Mouse (Mus musculus): ENCODE results near the gene Lpin2.

Gene Lpin2

GRCm38 (mm10) chr17:71228651-71229050 is 46.3 kb downstream of the Lpin2 start:
- no peak for DNase-seq (ENCODE audit: low read depth in 1 of 2, low spot score in 2 of 2)

DNA sequence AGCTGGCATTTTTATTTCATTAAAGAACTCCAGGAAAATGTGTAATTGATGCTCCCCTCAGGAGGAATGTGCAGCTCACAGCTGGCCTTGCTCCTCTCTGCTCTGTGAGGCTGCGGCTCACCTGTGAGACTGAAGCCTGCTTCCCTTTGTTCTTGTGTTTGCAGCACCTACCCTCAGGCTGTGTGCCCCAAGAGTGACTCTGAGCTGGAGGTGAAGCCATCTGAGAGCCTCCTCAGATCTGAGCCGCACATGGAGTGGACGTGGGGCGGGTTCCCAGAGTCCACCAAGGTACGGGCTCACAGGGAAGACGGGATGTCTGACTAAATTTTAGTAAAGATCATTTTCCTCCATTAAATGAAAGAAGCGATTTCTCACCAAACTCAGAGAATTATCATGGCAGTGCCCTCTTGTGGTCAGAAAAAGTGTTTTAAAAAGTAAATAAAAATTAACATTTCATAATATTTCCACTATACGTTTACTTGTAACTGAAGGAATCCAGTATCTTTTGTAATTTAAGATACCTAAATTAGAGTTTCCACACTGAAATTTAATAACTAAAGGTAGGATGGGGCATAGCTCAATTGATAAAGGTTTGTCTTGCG is 47.8 kb downstream of the Lpin2 start:
- no peak for DNase-seq (ENCODE audit: low read depth in 1 of 2, low spot score in 2 of 2)

DNA sequence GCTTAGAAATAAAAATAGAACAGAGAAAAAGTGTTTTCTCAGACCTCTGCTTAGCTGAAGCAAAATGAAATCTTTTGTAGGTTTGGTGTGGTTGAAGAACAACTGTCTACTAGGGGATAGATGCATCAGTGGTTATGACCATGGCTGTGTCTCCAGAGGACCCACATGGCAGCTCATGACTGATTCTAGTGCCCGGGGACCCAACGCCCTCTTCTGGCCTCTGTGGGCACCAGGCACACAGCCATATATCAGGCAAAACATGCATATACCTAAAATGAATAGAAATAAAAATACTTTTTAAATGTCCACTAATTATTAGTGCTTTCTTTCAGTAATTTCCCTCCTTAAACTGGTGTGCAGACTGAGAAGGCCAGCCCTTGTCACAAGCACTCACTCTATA is 49.6 kb downstream of the Lpin2 start:
- no peak for DNase-seq (ENCODE audit: low read depth in 1 of 2, low spot score in 2 of 2)

DNA sequence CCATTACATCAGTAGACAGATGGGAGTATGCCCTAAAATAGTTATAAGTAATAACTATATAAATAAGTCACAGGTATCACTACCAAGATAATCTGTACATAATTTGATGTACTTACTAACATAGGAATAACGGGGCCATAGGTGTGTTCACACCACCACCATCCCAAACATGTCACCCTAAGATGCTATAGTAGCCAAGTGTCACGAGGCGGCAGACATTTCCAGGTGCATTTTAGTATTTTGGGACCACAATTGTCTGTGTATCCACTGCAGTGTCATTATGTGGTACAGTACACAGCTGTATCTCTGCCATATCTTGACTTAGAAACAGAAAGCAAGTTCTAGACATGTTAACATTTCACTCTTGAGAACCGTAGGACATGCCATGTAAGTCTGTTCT is 50.9 kb downstream of the Lpin2 start:
- DNase-seq (ENCODE audit: low read depth in 1 of 2, low spot score in 2 of 2), result no peak

DNA sequence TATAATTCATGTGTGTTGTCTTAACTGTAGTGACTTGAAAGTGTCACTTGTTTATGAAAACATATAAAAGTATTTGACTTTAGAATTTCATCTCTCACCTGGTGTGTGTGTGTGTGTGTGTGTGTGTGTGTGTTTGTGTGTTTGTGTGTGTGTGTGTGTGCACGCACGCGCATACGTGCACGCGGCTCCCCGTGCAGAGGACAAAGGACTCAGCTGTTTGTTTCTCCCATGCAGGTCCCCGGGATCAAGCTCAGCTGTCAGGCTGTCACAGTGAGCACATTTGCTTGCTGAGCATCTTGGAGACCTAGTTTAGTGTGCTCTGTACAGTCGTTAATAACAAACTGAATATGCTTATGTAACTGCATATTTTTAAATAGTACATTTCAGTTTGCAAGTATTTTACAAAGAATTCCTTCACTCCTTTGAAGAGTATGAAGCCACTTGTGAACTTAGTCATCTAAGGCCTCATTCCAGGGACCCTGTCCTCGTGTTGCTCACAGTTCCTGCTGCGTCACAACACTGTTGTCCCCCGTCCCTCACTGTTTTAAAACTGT is 51.8 kb downstream of the Lpin2 start:
- DNase-seq (ENCODE audit: low read depth in 1 of 2, low spot score in 2 of 2), result no peak

DNA sequence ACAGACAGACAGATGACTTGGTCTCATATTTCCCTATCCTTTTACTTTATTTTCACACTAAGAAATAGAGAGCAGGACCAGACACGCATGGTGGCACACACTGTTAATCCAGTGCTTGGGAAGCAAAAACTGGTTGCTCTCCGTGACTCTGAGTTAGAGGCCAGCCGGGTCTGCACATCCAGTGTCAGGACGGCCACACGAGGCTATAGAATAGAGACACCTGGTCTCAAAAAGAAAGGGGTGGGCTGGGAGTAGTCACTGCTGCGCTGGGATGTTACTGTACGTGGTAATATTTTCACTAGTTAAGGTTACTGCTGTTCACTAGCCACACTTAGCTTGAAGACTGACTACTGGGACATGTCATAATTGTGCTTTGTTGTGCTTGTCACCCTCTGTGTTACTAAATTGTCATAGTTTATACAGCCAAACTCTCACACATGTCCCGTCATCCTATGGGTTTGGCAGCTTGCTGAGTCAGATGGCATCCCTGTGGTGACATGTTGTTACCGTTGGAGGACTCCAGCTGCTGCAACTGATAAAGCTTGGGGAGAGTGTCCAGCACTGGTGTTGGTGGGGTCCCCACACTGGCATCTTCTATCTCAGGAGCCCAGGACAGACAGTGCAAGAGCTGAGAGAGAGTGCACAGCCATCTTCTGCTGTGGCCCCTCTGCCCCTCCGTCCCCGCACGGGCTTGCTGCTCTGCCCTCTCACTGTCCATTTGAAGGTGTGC is 53.0 kb downstream of the Lpin2 start:
- no peak for DNase-seq (ENCODE audit: low read depth in 1 of 2, low spot score in 2 of 2)

GRCm38 (mm10) chr17:71238494-71238893 is 56.1 kb downstream of the Lpin2 start:
- no peak for DNase-seq (ENCODE audit: low read depth in 1 of 2, low spot score in 2 of 2)

- DNase-seq (ENCODE audit: low read depth in 1 of 2, low spot score in 2 of 2), result no peak
Measured at GRCm38 (mm10) chr17:71240811-71241210, 58.5 kb downstream of the Lpin2 start.

DNA sequence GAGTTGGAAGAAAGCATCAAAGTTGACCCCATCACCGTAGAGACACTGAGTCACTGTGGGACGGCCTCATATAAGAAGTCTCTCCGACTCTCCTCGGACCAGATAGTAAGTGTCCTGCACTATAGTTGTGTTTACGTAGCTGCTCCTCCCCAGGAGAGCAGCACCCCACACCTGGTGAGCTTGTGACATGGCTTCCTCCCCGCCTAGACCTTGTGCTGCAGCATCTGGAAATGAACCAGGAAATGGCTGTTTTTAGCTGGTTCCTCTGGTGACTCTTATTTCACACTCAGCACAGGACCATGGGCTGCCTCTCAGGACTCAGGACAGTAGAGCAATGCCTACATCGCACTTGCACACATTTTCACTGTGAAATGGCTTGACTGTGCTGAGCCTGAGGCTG is 60.3 kb downstream of the Lpin2 start:
- DNase-seq (ENCODE audit: low read depth in 1 of 2, low spot score in 2 of 2), result no peak

DNA sequence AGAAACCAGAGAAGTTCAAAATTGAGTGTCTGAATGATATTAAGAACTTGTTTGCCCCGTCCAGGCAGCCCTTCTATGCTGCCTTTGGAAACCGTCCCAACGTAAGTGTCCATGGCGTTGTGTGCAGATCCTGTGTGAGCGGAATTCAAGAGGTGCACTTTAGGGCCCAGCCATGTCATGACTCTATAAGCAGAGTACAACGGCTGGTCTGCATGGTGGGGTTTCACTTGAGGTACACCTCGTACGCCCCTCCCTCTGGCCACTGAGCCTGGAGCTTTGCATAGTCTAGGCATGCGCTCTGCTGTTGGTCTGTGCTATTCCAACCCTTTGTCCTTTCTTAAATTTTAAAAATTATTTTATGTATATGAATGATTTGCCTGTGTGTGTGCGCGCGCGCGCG is 62.8 kb downstream of the Lpin2 start:
- no peak for DNase-seq (ENCODE audit: low read depth in 1 of 2, low spot score in 2 of 2)

DNA sequence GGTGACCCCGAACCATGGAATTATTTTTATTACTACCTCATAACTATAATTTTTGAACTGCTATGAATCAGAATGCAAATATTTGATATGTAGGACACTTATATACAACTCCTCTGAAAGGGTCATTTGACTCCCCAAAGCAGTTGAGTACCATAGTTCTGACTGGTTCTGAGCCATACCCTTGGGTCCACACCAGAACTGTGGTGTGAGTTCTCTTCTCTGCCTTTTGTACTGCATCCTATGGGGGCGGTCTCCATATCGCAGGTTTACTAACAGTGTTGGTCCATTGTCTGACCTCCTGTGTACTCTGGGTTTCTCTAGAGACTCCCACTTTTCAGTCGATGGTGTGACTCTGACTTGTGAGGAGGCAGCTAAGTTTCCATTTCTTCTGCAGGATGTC is 63.7 kb downstream of the Lpin2 start:
- no peak for DNase-seq (ENCODE audit: low read depth in 1 of 2, low spot score in 2 of 2)

- no peak for DNase-seq (ENCODE audit: low read depth in 1 of 2, low spot score in 2 of 2)
Measured at GRCm38 (mm10) chr17:71248963-71249362, 66.6 kb downstream of the Lpin2 start.

GRCm38 (mm10) chr17:71250046-71250445 is 67.7 kb downstream of the Lpin2 start:
- no peak for DNase-seq (ENCODE audit: low read depth in 1 of 2, low spot score in 2 of 2)

DNA sequence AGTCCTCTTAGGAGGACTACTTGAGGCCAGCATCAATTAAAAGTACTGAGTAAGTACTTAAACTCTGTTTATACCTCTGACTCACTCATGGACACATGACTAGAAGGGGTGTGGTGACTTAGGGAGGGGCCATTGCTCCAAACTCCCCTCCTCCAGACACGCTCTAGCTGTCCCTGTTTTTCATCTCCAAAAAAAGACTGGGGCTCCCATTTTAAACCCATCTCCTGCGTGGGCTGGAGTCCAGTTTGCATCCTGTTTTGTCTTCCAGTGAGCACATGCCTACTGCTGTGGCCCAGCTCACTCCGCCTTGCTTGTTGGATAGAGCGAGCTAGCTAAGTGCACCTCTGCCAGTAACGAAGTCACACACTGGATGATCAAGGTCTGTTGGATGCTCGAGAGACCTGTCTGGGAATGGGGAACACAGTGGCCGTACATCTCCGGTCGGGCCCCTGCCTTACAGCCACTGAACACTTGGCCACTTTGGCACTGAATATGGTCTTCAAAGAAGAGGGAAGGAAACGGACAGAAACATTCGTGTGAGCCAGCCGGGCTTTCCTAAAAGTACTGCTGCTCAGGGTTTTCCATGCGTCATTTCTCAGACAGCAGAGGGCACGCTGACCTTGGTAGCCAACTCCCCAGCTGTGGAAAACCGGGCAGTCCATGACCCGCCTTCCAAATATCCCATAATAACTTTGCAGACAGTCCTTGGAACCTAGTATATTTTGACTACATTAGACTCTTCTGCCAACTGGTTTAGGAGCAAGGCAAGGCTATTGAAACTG is 68.7 kb downstream of the Lpin2 start:
- DNase-seq (ENCODE audit: low read depth in 1 of 2, low spot score in 2 of 2), result no peak

DNA sequence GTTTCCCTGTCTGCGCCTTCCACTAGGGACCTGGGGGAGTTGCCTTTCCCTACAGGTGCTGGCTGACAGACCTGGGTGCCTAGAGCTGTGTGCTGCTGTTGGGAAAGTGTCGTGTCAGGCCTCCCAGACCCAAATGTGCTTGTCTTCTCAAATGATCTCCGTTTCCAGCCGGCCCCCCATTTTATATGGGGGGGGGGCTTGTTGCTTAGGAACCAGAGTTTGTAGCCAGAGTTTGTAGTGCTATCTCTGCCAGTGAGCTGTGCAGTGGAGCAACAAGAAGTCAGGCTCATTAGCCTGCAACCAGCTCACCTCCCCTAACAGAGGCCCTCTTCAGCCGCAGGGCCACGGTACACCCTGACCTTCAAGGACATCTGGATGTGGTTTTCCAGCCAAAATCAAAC is 69.2 kb downstream of the Lpin2 start:
- DNase-seq (ENCODE audit: low read depth in 1 of 2, low spot score in 2 of 2), result no peak

- DNase-seq (ENCODE audit: low read depth in 1 of 2, low spot score in 2 of 2), result no peak
Measured at GRCm38 (mm10) chr17:71252101-71252500, 69.7 kb downstream of the Lpin2 start.

DNA sequence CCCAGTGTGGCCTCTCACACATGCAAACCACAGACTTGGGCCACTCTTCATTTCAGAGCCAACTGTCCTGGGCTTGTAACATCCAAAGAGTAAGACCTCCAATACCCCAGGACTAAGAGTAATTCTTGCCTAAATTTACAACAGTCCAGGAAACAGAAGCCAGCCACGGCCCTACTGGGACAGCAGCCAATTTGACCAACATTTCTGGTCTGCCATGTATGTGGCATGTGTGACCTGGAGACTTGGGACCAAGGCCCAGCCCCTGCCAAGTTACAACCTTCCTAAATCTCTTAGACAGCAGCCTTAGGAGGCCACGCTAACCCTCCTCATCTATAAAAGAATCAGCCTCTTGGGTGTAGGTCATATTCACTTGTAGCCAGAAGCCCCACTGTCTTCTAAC is 71.0 kb downstream of the Lpin2 start:
- no peak for DNase-seq (ENCODE audit: low read depth in 1 of 2, low spot score in 2 of 2)

GRCm38 (mm10) chr17:71254106-71254505 is 71.7 kb downstream of the Lpin2 start:
- no peak for DNase-seq (ENCODE audit: low read depth in 1 of 2, low spot score in 2 of 2)

DNA sequence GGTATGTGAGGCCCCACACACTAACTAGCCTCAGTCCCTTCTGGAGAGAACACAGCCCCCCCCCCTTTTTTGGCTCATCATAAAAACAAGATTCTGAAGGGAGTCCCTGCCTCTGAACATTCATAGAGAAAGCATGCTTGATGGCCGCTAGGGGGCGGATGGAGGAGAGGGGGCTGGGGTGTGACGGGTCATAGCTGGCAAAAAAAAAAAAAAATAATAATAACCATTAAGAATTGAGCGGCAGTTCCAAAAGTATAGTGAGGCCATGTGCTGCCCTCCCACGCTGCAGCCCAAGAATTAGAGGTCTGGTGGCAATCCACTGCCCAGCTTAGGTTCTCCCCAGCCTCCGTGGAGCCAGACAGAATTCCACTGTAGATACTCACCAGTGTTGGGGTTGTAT is 72.4 kb downstream of the Lpin2 start:
- no peak for DNase-seq (ENCODE audit: low read depth in 1 of 2, low spot score in 2 of 2)

DNA sequence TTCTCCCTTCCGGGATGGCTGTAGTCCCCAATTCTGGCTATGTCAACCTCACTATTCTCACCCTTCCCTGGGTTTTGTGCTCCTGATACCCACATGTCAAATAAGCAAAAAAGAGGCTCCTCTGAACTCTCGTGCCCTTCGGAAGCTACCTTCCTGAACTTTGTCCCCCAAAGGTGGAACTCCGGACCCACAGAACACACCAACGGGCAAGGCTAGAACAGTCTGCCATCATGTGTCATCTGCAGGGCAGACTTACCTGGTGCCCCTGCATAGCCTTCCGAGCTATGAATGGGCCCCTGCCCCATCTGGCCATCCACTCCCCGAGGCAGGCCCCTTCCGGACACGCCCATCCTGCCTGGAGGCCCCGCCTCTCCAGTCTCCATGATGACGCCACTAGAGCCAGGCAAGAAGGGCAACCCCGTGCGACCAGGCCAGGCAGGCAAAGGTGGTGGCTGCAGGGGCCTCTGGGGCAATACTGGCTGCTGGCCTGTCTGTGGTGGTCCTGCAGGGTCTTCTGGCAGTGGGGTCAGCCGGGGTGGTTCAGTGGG is 73.8 kb downstream of the Lpin2 start:
- no peak for DNase-seq (ENCODE audit: low read depth in 1 of 2, low spot score in 2 of 2)

DNA sequence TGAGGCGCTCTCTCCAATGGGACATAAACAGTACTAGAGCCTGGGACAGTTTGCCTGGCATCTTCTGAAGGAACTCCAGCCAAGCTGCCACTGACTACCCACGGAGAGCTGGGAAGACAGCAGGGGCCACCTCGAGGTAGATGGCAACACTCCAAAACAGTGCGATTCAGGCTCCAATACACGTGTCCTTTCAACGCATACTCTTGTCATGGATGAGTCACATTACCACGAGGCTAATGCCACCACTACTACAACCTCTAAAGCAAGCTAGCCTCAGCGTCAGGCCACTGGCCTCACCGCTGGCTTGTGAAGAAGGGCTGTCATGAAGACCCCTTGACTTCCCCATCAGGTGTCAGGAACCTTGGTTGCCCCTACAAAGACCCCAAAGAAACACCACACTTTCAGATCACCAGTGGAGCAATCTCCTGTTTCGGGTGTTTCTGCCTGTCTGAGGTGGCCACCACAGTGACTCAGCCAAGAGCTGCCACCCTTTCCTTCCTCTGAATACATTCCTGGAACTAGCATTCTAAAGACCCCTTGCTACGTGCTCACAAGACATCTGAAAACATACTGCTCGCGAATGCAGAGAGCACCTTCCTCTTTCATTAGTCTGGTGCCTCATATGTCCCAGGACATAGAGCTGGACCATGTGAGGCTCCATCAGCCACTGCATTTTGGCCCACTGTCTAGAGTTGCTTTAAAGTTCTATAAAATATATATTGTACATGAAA is 74.6 kb downstream of the Lpin2 start:
- DNase-seq (ENCODE audit: low read depth in 1 of 2, low spot score in 2 of 2), result peak; percentile 54 to 61

All from monocyte, adult 2 months (primary cell).